Mouse (Mus musculus) myocyte (in vitro differentiated cells): ENCODE measurements at regions not wholly inside any gene's neighbourhood (a gene's known extent, or its start where the extent isn't known, plus 50 kb on each side); places are given as distances from the start of the nearest gene placed in this dataset.

ENCODE experiments used
- H3K27me3 ChIP-seq: one replicate; pipeline ENCODE4 v1.6.1; 2011; ENCODE audit not compliant: control insufficient read depth, insufficient read depth, insufficient read length
- H3K36me3 ChIP-seq: one replicate; pipeline ENCODE4 v1.6.1; 2011; ENCODE audit not compliant: control insufficient read depth, insufficient read depth
- H3K4me2 ChIP-seq: one replicate; pipeline ENCODE4 v1.6.1; 2011; ENCODE audit warnings: low read depth, control low read depth
- H3K4me3 ChIP-seq: one replicate; pipeline ENCODE4 v1.5.1; 2011; ENCODE audit warnings: mild to moderate bottlenecking, control low read depth, moderate library complexity
- H3K79me2 ChIP-seq: one replicate; pipeline ENCODE4 v1.6.1; 2011; ENCODE audit not compliant: control insufficient read depth, insufficient read depth
- H3ac ChIP-seq: one replicate; pipeline ENCODE4 v1.6.1; 2011; ENCODE audit not compliant: control insufficient read depth, insufficient read length
- CEBPB ChIP-seq: IDR thresholded peaks from 2 replicates; pipeline ENCODE4 v1.6.1; 2011; ENCODE audit warnings: mild to moderate bottlenecking, moderate library complexity; ENCODE audit not compliant: poor library complexity, insufficient read depth, severe bottlenecking
- E2F4 ChIP-seq: IDR thresholded peaks from one replicate; pipeline ENCODE4 v1.6.1; 2011; ENCODE audit warnings: mild to moderate bottlenecking, control low read depth, moderate library complexity; ENCODE audit not compliant: insufficient read depth
- MAX ChIP-seq: IDR thresholded peaks from one replicate; pipeline ENCODE4 v1.6.1; 2011; ENCODE audit warnings: low read depth, mild to moderate bottlenecking, control low read depth
- MYOD1 ChIP-seq, 3 experiments: IDR thresholded peaks; one replicate each; pipeline ENCODE4 v1.6.1; 2011; ENCODE audit warnings: control low read depth in 2 of 3, low read depth in 2 of 3, mild to moderate bottlenecking in 2 of 3, moderate library complexity in 1 of 3; ENCODE audit not compliant: insufficient read length in 2 of 3, control insufficient read depth in 1 of 3
- MYOG ChIP-seq, 3 experiments: IDR thresholded peaks; one replicate each; pipeline ENCODE4 v1.6.1; 2011; ENCODE audit warnings: control low read depth in 2 of 3, low read depth in 2 of 3, mild to moderate bottlenecking in 2 of 3; ENCODE audit not compliant: insufficient read length in 2 of 3, control insufficient read depth in 1 of 3, insufficient read depth in 1 of 3
- POLR2A ChIP-seq: IDR thresholded peaks from one replicate; pipeline ENCODE4 v1.6.1; 2011; ENCODE audit warnings: low read depth, mild to moderate bottlenecking, control low read depth, moderate library complexity; ENCODE audit not compliant: insufficient read length
- POLR2AphosphoS2 ChIP-seq: IDR thresholded peaks from one replicate; pipeline ENCODE4 v1.6.1; 2011; ENCODE audit warnings: low read depth, control low read depth; ENCODE audit not compliant: insufficient read length
- REST ChIP-seq: IDR thresholded peaks from one replicate; pipeline ENCODE4 v1.6.1; 2011; ENCODE audit warnings: mild to moderate bottlenecking, control low read depth, moderate library complexity; ENCODE audit not compliant: insufficient read depth, insufficient read length
- SRF ChIP-seq: IDR thresholded peaks from one replicate; pipeline ENCODE4 v1.6.1; 2011; ENCODE audit warnings: low read depth; ENCODE audit not compliant: control insufficient read depth, insufficient read length
- TCF12 ChIP-seq: IDR thresholded peaks from one replicate; pipeline ENCODE4 v1.6.1; 2011; ENCODE audit warnings: mild to moderate bottlenecking, control low read depth; ENCODE audit not compliant: poor library complexity, insufficient read depth, severe bottlenecking
- TCF3 ChIP-seq: IDR thresholded peaks from one replicate; pipeline ENCODE4 v1.6.1; 2011; ENCODE audit warnings: low read depth, control low read depth; ENCODE audit not compliant: insufficient read length
- USF1 ChIP-seq: IDR thresholded peaks from one replicate; pipeline ENCODE4 v1.6.1; 2011; ENCODE audit warnings: low read depth, mild to moderate bottlenecking, control low read depth, moderate library complexity

- Histone ChIP-seq H3ac (no peak overlapping the region), H3K4me3 (no peak overlapping the region), H3K27me3 (no peaks in the 10 kb centered on the region), H3K36me3 (no peaks in the 10 kb centered on the region), H3K4me2 (no peak overlapping the region), H3K79me2 (no peaks in the 10 kb centered on the region)
- no peak for TF ChIP-seq E2F4
- TF ChIP-seq CEBPB = peak; percentile 85
Measured at GRCm38 (mm10) chr3:41220746-41221145, 137.9 kb upstream of the Pgrmc2 start.

DNA sequence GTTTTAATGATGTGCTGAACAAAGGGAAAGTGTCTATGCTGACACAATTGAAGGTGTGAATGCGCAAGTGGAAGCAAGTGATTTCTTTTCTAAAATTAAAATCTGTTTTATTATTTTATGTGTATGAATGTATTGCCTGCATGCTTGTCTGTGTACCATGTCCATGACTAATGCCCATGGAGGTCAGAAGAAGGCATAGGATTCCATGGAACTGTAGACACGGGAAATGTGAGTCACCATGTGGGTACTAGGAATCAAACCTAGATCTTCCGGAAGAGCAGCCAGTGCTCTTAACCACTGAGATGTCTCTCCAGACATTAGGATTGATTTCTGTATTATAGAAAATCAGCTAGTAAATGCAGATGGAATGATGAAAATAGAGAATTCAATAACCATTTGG lies 134.9 kb upstream of the Pgrmc2 start:
- Histone ChIP-seq H3K79me2 (no peaks in the 10 kb centered on the region), H3K4me3 (no peak overlapping the region), H3ac (no peak overlapping the region), H3K4me2 (peak overlapping the region; percentile 30), H3K36me3 (no peaks in the 10 kb centered on the region), H3K27me3 (no peaks in the 10 kb centered on the region)
- TF ChIP-seq SRF = no peak
- no peak for TF ChIP-seq REST
- TF ChIP-seq USF1 = no peak
- TF ChIP-seq MYOD1 (IDR thresholded peaks at IDR 0.05; ENCODE audit: control insufficient read depth in 1 of 3, insufficient read length in 2 of 3, low read depth in 2 of 3) = no peak
- no peak for TF ChIP-seq MAX
- no peak for TF ChIP-seq E2F4
- TF ChIP-seq POLR2AphosphoS2 = no peak
- no peak for TF ChIP-seq CEBPB
- no peak for TF ChIP-seq MYOG (IDR thresholded peaks at IDR 0.05; ENCODE audit: control insufficient read depth in 1 of 3, insufficient read depth in 1 of 3, insufficient read length in 2 of 3, low read depth in 2 of 3)
- TF ChIP-seq TCF12 = no peak
- TF ChIP-seq POLR2A = no peak
- no peak for TF ChIP-seq TCF3

DNA sequence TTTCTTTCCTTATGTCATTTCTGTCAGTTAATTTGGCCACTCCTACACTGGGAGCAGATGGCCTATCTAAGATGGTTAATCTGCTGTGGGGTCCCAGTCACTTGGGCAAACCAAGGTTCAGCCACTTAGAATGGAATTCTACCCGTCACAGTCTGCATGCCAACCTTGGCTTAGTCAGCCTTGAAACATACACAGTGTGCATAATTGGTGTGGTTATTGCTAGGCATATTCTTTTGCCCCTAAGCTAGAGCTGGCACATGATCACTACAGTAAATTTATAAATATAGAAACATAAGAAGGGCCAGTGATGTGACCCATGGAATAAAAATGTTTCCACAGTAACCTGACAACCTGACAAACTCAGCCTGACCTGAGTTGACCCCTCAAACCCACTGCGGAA lies 130.7 kb upstream of the Pgrmc2 start:
- Histone ChIP-seq H3K4me3 (no peak overlapping the region), H3K79me2 (no peaks in the 10 kb centered on the region), H3K36me3 (no peaks in the 10 kb centered on the region), H3K4me2 (peak overlapping the region; percentile 34), H3K27me3 (no peaks in the 10 kb centered on the region), H3ac (no peak overlapping the region)
- TF ChIP-seq E2F4 (no peak), SRF (no peak), POLR2A (no peak), MYOD1 (IDR thresholded peaks at IDR 0.05; ENCODE audit: control insufficient read depth in 1 of 3, insufficient read length in 2 of 3, low read depth in 2 of 3) (peak in 1 of 3 experiments; percentile 32), POLR2AphosphoS2 (no peak), TCF3 (no peak), USF1 (peak; percentile 53), REST (no peak), MYOG (IDR thresholded peaks at IDR 0.05; ENCODE audit: control insufficient read depth in 1 of 3, insufficient read depth in 1 of 3, insufficient read length in 2 of 3, low read depth in 2 of 3) (no peak)

DNA sequence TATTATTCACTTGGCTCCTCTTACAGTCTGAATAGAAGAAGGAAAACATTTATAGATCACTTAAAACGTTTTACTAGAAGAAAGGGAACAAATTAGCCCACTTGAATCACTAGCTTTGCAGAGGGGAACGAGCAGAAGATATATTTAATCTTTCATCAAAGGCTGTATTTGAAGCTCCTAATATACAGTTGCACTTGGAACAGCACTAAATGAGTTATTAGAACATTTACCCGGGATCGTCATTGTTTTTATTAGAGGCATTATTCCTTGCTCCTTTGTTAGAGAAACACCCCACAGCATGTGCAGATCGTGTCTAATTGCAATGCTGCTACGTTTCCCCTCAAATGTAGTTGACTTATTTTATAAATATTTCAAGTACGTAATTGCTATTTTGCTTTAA lies 127.5 kb upstream of the Pgrmc2 start:
- H3K4me3 ChIP-seq = no peak overlapping the region
- no peak overlapping the region for H3K4me2 ChIP-seq
- no peaks in the 10 kb centered on the region for H3K36me3 ChIP-seq
- H3K27me3 ChIP-seq = no peaks in the 10 kb centered on the region
- H3ac ChIP-seq = no peak overlapping the region
- H3K79me2 ChIP-seq = no peaks in the 10 kb centered on the region
- TF ChIP-seq E2F4 = no peak
- no peak for TF ChIP-seq SRF
- TF ChIP-seq POLR2A = no peak
- TF ChIP-seq TCF12 = no peak
- TF ChIP-seq TCF3 = no peak
- no peak for TF ChIP-seq POLR2AphosphoS2
- no peak for TF ChIP-seq CEBPB
- TF ChIP-seq MYOG (IDR thresholded peaks at IDR 0.05; ENCODE audit: control insufficient read depth in 1 of 3, insufficient read depth in 1 of 3, insufficient read length in 2 of 3, low read depth in 2 of 3) = no peak
- no peak for TF ChIP-seq MAX
- TF ChIP-seq MYOD1 (IDR thresholded peaks at IDR 0.05; ENCODE audit: control insufficient read depth in 1 of 3, insufficient read length in 2 of 3, low read depth in 2 of 3) = no peak
- TF ChIP-seq REST = no peak
- no peak for TF ChIP-seq USF1

DNA sequence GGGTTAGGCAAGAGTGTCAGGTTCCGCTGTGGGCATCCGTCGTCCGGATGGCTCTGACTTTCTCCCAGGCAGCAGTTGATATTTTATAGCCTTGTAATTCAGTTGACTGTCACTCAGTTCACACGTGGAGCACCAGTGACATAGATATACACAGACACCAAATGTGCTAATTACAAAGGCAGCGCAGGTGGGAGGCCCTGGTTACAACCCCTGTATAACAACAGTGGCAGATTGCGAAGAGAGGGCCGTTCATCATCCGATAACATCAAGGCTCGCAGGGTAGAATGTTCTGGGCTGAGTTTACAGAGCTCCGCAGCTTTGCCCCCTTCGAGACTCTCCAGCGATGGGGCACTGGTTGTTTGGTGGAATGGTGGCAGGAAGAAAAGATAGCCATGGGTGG lies 120.0 kb upstream of the Pgrmc2 start:
- Histone ChIP-seq H3K4me3 (no peak overlapping the region), H3K4me2 (no peak overlapping the region)
- no peak for TF ChIP-seq MYOG (IDR thresholded peaks at IDR 0.05; ENCODE audit: control insufficient read depth in 1 of 3, insufficient read depth in 1 of 3, insufficient read length in 2 of 3, low read depth in 2 of 3)
- no peak for TF ChIP-seq MYOD1 (IDR thresholded peaks at IDR 0.05; ENCODE audit: control insufficient read depth in 1 of 3, insufficient read length in 2 of 3, low read depth in 2 of 3)
- TF ChIP-seq POLR2AphosphoS2 = no peak
- TF ChIP-seq E2F4 = no peak
- no peak for TF ChIP-seq USF1
- TF ChIP-seq CEBPB = no peak
- no peak for TF ChIP-seq SRF

More for the DNA sequence above, 120.0 kb upstream of the Pgrmc2 start:
- H3K27me3 ChIP-seq = no peaks in the 10 kb centered on the region
- no peak overlapping the region for H3ac ChIP-seq
- H3K36me3 ChIP-seq = no peaks in the 10 kb centered on the region
- H3K79me2 ChIP-seq = no peaks in the 10 kb centered on the region
